Mouse (Mus musculus): Measurements from ENCODE around the gene Ago3. TPM values are rescaled to one million over a fixed set of nuclear protein-coding genes. Genes with fewer than 3 reads are reported as not detected.

The Ago3 gene
- polyA plus RNA-seq, 1 experiment, result 14.7 TPM

DNA sequence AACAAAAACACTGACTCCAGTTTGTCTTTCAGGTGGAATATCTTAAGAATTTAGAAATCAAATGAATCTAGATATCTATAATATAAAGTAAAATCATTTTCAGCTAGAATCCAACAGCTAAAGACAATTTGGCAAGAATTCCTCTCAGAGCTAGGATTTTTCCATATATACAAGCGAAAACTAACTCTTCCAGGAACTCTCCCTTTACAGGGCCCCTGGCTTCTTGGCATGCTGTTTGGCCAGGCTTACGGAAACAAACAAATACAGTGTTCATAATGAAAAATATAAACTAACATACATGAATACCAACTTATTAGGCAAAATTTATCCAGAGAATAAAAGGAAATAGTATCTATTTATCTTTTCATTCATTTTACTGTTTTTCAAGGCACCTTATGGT is 5.5 kb downstream of the Ago3 start:
- H3K4me1 ChIP-seq (ENCODE audit: control insufficient read depth, insufficient read depth, low read length), result no peaks in the 10 kb centered on the region
- no peaks in the 10 kb centered on the region for H3K36me3 ChIP-seq (ENCODE audit: control insufficient read depth, insufficient read depth, low read length)
- TF ChIP-seq POLR2A (IDR thresholded peaks at IDR 0.05; ENCODE audit: control insufficient read depth, low read depth, low read length) (no peak), CTCF (IDR thresholded peaks at IDR 0.05; ENCODE audit: control insufficient read depth, insufficient read depth, insufficient replicate concordance, low read depth, low read length) (no peak)
- H3K27me3 ChIP-seq (ENCODE audit: control insufficient read depth, insufficient read depth, low read length), result no peaks in the 10 kb centered on the region
- H3K27ac ChIP-seq (ENCODE audit: control insufficient read depth, insufficient read depth, low read depth, low read length), result no peak overlapping the region
- no peak overlapping the region for H3K4me3 ChIP-seq (ENCODE audit: control insufficient read depth, low read depth, low read length)

DNA sequence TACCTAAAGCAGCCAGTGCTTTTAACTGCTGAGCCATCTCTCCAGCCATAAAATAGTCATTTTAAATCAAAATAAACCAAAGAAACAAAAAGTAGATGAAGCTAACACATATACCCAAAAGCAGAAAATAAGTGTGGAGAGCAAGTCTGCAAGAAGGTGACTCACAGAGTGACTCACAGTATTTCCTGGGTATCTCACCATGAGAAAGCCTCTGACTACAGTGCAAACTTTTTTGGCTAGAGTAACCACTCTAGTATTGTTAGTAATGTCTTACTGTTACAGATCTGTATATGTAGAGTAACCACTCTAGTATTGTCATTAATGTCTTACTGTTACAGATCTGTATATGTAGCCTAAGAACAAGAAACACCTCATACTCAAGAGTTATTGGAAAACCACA is 13.6 kb downstream of the Ago3 start:
- TF ChIP-seq CTCF (IDR thresholded peaks at IDR 0.05; ENCODE audit: control insufficient read depth, insufficient read depth, insufficient replicate concordance, low read depth, low read length), result no peak
- TF ChIP-seq POLR2A (IDR thresholded peaks at IDR 0.05; ENCODE audit: control insufficient read depth, low read depth, low read length), result no peak
- no peak overlapping the region for H3K27ac ChIP-seq (ENCODE audit: control insufficient read depth, insufficient read depth, low read depth, low read length)
- H3K27me3 ChIP-seq (ENCODE audit: control insufficient read depth, insufficient read depth, low read length), result no peaks in the 10 kb centered on the region
- H3K4me3 ChIP-seq (ENCODE audit: control insufficient read depth, low read depth, low read length), result no peak overlapping the region
- H3K36me3 ChIP-seq (ENCODE audit: control insufficient read depth, insufficient read depth, low read length), result no peaks in the 10 kb centered on the region; the same call in 1 of the 2 replicates
- H3K4me1 ChIP-seq (ENCODE audit: control insufficient read depth, insufficient read depth, low read length), result no peaks in the 10 kb centered on the region

GRCm38 (mm10) chr4:126412526-126412925 is 16.8 kb downstream of the Ago3 start:
- no peak for TF ChIP-seq POLR2A (IDR thresholded peaks at IDR 0.05; ENCODE audit: control insufficient read depth, low read depth, low read length)
- no peak for TF ChIP-seq CTCF (IDR thresholded peaks at IDR 0.05; ENCODE audit: control insufficient read depth, insufficient read depth, insufficient replicate concordance, low read depth, low read length)
- Histone ChIP-seq H3K4me3 (ENCODE audit: control insufficient read depth, low read depth, low read length) (no peak overlapping the region), H3K27ac (ENCODE audit: control insufficient read depth, insufficient read depth, low read depth, low read length) (no peak overlapping the region), H3K4me1 (ENCODE audit: control insufficient read depth, insufficient read depth, low read length) (no peaks in the 10 kb centered on the region), H3K36me3 (ENCODE audit: control insufficient read depth, insufficient read depth, low read length) (no peaks in the 10 kb centered on the region; the same call in 1 of the 2 replicates), H3K27me3 (ENCODE audit: control insufficient read depth, insufficient read depth, low read length) (no peaks in the 10 kb centered on the region)

DNA sequence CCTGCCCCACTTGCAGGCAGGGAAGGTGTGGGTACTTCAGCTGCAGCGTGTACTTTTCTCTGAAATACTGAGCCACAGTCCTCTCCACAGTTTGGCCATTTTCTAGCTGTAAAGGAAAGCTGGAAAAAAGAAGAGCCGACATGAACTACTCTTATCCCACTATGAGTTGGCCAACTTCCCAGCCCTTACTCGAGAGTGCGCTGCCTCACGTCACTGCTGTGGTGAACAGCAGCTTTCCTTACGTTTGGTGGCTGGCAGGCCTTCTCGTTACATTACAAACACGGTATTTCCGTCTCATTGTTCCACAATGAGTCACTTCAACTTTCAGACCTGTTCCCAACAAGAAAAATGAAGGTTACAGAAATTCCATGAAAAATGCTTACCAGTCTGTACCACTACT is 57.9 kb downstream of the Ago3 start:
- H3K4me3 ChIP-seq (ENCODE audit: control insufficient read depth, low read depth, low read length), result no peak overlapping the region

GRCm38 (mm10) chr4:126360069-126360468 is 69.3 kb downstream of the Ago3 start:
- H3K27ac ChIP-seq (ENCODE audit: control insufficient read depth, insufficient read depth, low read depth, low read length), result no peak overlapping the region
- H3K4me1 ChIP-seq (ENCODE audit: control insufficient read depth, insufficient read depth, low read length), result no peaks in the 10 kb centered on the region
- no peaks in the 10 kb centered on the region for H3K27me3 ChIP-seq (ENCODE audit: control insufficient read depth, insufficient read depth, low read length)
- H3K36me3 ChIP-seq (ENCODE audit: control insufficient read depth, insufficient read depth, low read length), result no peaks in the 10 kb centered on the region
- TF ChIP-seq CTCF (IDR thresholded peaks at IDR 0.05; ENCODE audit: control insufficient read depth, insufficient read depth, insufficient replicate concordance, low read depth, low read length) (no peak), POLR2A (IDR thresholded peaks at IDR 0.05; ENCODE audit: control insufficient read depth, low read depth, low read length) (no peak)
- no peak overlapping the region for H3K4me3 ChIP-seq (ENCODE audit: control insufficient read depth, low read depth, low read length)

More for the DNA sequence above, 57.9 kb downstream of the Ago3 start:
- Histone ChIP-seq H3K27ac (ENCODE audit: control insufficient read depth, insufficient read depth, low read depth, low read length) (no peak overlapping the region), H3K27me3 (ENCODE audit: control insufficient read depth, insufficient read depth, low read length) (no peaks in the 10 kb centered on the region), H3K36me3 (ENCODE audit: control insufficient read depth, insufficient read depth, low read length) (no peaks in the 10 kb centered on the region), H3K4me1 (ENCODE audit: control insufficient read depth, insufficient read depth, low read length) (no peaks in the 10 kb centered on the region)
- TF ChIP-seq CTCF (IDR thresholded peaks at IDR 0.05; ENCODE audit: control insufficient read depth, insufficient read depth, insufficient replicate concordance, low read depth, low read length) (no peak), POLR2A (IDR thresholded peaks at IDR 0.05; ENCODE audit: control insufficient read depth, low read depth, low read length) (no peak)

GRCm38 (mm10) chr4:126343451-126343850 is 85.9 kb downstream of the Ago3 start:
- TF ChIP-seq CTCF (IDR thresholded peaks at IDR 0.05; ENCODE audit: control insufficient read depth, insufficient read depth, insufficient replicate concordance, low read depth, low read length) (no peak), POLR2A (IDR thresholded peaks at IDR 0.05; ENCODE audit: control insufficient read depth, low read depth, low read length) (no peak)
- no peaks in the 10 kb centered on the region for H3K4me1 ChIP-seq (ENCODE audit: control insufficient read depth, insufficient read depth, low read length)
- no peak overlapping the region for H3K4me3 ChIP-seq (ENCODE audit: control insufficient read depth, low read depth, low read length)
- no peaks in the 10 kb centered on the region; the same call in none of the 2 replicates for H3K36me3 ChIP-seq (ENCODE audit: control insufficient read depth, insufficient read depth, low read length)
- H3K27ac ChIP-seq (ENCODE audit: control insufficient read depth, insufficient read depth, low read depth, low read length), result no peak overlapping the region
- H3K27me3 ChIP-seq (ENCODE audit: control insufficient read depth, insufficient read depth, low read length), result no peaks in the 10 kb centered on the region

DNA sequence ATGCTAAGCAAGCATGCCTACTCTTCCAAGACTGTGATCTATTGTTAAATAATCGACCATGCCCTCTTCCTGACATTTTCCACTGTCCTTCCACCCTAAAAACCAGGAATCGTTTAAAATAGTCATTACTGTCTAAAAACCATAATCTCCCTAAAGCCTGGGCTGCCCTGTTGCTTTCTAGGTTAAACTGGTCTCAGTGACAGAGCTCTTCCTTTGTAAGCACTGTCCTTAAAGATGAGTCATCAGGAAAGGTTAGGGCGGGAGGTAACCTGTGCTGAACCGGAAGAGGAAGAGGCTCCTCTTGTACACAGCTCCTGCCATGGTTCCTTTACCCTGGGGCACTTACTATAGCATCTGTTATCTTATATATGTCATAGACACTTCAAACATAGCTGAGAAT is 89.9 kb downstream of the Ago3 start:
- TF ChIP-seq CTCF (IDR thresholded peaks at IDR 0.05; ENCODE audit: control insufficient read depth, insufficient read depth, insufficient replicate concordance, low read depth, low read length) (no peak), POLR2A (IDR thresholded peaks at IDR 0.05; ENCODE audit: control insufficient read depth, low read depth, low read length) (no peak)
- Histone ChIP-seq H3K4me1 (ENCODE audit: control insufficient read depth, insufficient read depth, low read length) (no peaks in the 10 kb centered on the region), H3K27me3 (ENCODE audit: control insufficient read depth, insufficient read depth, low read length) (no peaks in the 10 kb centered on the region), H3K36me3 (ENCODE audit: control insufficient read depth, insufficient read depth, low read length) (no peaks in the 10 kb centered on the region; the same call in 1 of the 2 replicates), H3K4me3 (ENCODE audit: control insufficient read depth, low read depth, low read length) (no peak overlapping the region), H3K27ac (ENCODE audit: control insufficient read depth, insufficient read depth, low read depth, low read length) (no peak overlapping the region)

GRCm38 (mm10) chr4:126332358-126332757 is 97.0 kb downstream of the Ago3 start:
- TF ChIP-seq CTCF (IDR thresholded peaks at IDR 0.05; ENCODE audit: control insufficient read depth, insufficient read depth, insufficient replicate concordance, low read depth, low read length), result peak; percentile 44; the same call in 1 of the 2 replicates
- no peak for TF ChIP-seq POLR2A (IDR thresholded peaks at IDR 0.05; ENCODE audit: control insufficient read depth, low read depth, low read length)
- Histone ChIP-seq H3K27ac (ENCODE audit: control insufficient read depth, insufficient read depth, low read depth, low read length) (no peak overlapping the region), H3K27me3 (ENCODE audit: control insufficient read depth, insufficient read depth, low read length) (no peaks in the 10 kb centered on the region), H3K4me3 (ENCODE audit: control insufficient read depth, low read depth, low read length) (no peak overlapping the region), H3K36me3 (ENCODE audit: control insufficient read depth, insufficient read depth, low read length) (no peaks in the 10 kb centered on the region), H3K4me1 (ENCODE audit: control insufficient read depth, insufficient read depth, low read length) (no peaks in the 10 kb centered on the region)
